Mouse (Mus musculus) inflammation-experienced regulatory T-cells (primary cell): Measurements from ENCODE around the gene Olig2. TPM values are rescaled to one million over a fixed set of nuclear protein-coding genes. Genes with fewer than 3 reads are reported as not detected.

Source experiments
- polyA plus RNA-seq, 2 experiments: library from polyadenylated mRNA; unstranded; fragments of 100-300 nt; shearing (Covaris generic); gene quantifications; one replicate each; pipeline ENCODE4 v1.2.1; 2017

Olig2 gene
- not detected for polyA plus RNA-seq

DNA sequence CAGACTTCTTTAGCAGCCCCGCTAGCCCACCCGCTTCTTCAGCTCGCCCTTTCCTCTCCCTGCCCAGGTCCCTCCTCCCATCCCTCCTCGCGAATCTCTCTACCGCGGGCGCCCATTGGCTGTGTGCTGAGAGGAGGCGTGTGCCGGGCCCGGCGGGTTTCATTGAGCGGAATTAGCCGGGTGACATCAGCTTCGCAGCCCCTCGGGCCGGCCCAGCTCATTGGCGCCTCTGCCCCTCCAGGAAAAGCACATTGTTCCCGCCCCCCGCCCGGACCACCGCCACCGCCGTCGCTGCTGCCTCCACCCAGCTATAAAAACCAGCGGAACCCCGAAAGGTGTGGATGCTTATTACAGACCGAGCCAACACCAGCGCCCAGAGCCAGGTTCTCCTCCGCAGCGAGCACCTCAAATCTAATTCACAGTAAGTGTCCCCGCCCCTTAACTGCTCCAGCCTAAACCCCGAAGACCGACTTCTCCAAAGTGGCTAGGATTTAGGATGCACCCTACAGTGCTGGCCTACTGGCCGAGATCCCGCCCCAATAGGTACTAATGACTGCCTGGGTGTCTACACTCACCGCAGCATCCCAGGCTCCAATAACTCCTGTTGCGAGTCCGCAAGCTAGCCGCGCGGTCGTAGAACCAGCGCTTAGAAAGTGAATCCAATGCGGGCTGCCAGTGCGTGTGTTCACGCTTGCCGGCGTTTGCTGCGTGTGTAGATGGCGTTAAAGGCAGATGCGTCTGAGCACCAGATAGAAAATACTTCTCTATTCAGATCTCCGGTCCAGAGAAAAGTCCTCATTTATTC is at the start of gene Olig2:
Gene Olig2, plus strand, starts transcription at position 225 of the 805 bp plus-strand sequence.

DNA sequence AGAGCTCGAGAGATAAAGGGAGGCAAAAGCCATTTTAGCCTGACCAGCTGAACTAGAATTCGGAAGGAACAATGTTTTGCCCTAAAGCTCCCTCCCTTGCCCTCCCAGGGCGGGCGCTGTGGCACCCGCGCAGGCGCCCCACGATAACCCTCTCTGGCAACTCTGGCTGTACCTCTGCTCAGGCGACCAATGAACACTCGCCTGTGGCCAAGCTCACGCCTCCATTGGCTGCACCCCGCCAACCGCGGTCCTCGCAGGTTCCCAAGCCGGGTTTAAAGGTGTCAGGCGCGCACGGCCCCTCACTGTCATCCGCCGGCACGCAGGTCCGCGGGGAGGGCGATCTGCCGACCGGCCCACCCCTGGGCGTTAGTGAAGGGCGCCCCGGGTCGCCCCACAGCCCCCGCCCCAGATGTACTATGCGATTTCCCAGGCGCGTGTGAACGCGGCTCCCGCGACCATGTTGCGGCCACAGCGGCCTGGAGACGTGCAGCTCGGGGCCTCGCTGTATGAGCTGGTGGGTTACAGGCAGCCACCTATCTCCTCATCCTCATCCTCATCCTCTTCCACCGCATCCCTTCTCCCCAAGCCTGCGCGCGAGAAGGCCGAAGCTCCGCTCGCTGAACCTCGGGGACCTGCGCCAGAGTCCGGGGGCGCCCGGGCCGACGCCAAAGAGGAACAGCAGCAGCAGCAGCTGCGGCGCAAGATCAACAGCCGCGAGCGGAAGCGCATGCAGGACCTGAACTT is 44.4 kb downstream of the Olig2 start, which contains the start of gene Olig1:
Gene Olig1, plus strand, starts transcription at position 305 of the 744 bp plus-strand sequence.

Other genes starting within 250 kb of the Olig2 start
- 10 to 100 TPM; 46.8 to 53.3 TPM for gene Synj1, start 214.1 kb upstream of the Olig2 start, polyA plus RNA-seq
- gene Paxbp1, start 180.9 kb upstream of the Olig2 start, polyA plus RNA-seq, result 100 to 1,000 TPM; 106 to 132 TPM
- gene 4932438H23Rik, start 130.3 kb upstream of the Olig2 start, polyA plus RNA-seq, result under 1 TPM in 1 of 2 experiments, not detected in 1; 0.31 TPM
- 1 to 10 TPM in 1 of 2 experiments, not detected in 1; 3.3 TPM for gene Olig1, start 44.3 kb downstream of the Olig2 start, polyA plus RNA-seq
- gene Ifnar2, start 147.3 kb downstream of the Olig2 start, polyA plus RNA-seq, result 100 to 1,000 TPM in 1 of 2 experiments, 10 to 100 TPM in 1; 92.6 to 134 TPM
- gene Gm21970, start 166.3 kb downstream of the Olig2 start, polyA plus RNA-seq, result not detected
- gene Il10rb, start 180.7 kb downstream of the Olig2 start, polyA plus RNA-seq, result 100 to 1,000 TPM; 109 to 163 TPM